Mouse (Mus musculus): Measurements from ENCODE around the gene Sspo.
"Not testable (repeated sequence)": the region's sequence is repeated elsewhere in the genome, so short reads cannot be mapped to it uniquely, and the experiment has no call there.

Gene Sspo

GRCm38 (mm10) chr6:48487747-48488725 lies 40.0 kb downstream of the Sspo start:
- DNase-seq (ENCODE audit: low spot score in 2 of 2) = no peak

- peak in 1 of 2 experiments; percentile 12 for DNase-seq (ENCODE audit: low spot score in 2 of 2)
Observed at GRCm38 (mm10) chr6:48489741-48490140, 41.7 kb downstream of the Sspo start.

GRCm38 (mm10) chr6:48491361-48491760 lies 43.3 kb downstream of the Sspo start:
- DNase-seq (ENCODE audit: low spot score in 2 of 2) = no peak

GRCm38 (mm10) chr6:48493136-48493730 lies 45.2 kb downstream of the Sspo start:
- DNase-seq (ENCODE audit: low spot score in 2 of 2) = no peak

GRCm38 (mm10) chr6:48497521-48497920 lies 49.5 kb downstream of the Sspo start:
- DNase-seq (ENCODE audit: low spot score in 2 of 2) = no peak

DNA sequence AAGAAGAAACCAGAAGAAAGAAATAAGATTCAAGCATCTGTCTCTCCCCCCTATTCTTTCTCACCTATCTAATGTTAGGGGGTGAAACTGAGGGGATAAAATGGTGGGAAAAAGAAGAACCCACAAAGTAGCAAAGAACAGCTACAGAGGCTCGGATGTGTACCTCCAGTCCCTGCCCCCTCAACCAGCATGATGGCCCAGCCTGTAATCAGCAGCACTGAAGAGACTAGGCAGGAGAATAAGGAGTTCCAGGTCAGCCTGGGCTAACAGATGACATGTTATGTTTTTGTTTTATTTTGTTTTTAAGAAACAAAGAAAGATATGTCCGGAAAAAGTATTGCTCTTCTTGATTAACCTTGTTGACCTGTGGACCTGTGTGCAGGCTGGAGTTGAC lies 55.8 kb downstream of the Sspo start:
- no peak for DNase-seq (ENCODE audit: low spot score in 2 of 2)

- peak; percentile 64 to 87 for DNase-seq (ENCODE audit: low spot score in 2 of 2)
Observed at GRCm38 (mm10) chr6:48504241-48504854, 56.3 kb downstream of the Sspo start.

GRCm38 (mm10) chr6:48508087-48508486 lies 60.1 kb downstream of the Sspo start:
- no peak for DNase-seq (ENCODE audit: low spot score in 2 of 2)

DNA sequence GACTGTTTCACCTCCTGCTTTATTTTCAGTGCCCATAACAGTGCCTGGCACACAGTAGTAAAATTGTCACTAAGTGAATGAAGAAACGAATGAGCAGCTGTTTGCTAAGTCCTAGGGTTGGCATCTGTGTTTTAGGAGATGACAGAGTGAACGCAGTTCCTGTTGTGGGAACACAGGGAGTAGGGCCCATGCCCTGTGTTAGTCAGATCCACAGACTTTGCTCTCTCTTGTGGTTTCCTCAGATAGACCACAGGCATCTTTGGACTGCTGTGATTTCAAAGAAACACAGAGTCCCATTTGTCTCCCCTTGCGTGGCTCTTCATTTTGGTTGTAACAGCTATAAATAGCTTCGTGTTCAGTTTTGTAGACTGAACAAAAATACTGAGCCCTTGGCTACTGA lies 62.4 kb downstream of the Sspo start:
- no peak for DNase-seq (ENCODE audit: low spot score in 2 of 2)

- DNase-seq (ENCODE audit: low spot score in 2 of 2) = no peak
Observed at GRCm38 (mm10) chr6:48511861-48512260, 63.8 kb downstream of the Sspo start.

DNA sequence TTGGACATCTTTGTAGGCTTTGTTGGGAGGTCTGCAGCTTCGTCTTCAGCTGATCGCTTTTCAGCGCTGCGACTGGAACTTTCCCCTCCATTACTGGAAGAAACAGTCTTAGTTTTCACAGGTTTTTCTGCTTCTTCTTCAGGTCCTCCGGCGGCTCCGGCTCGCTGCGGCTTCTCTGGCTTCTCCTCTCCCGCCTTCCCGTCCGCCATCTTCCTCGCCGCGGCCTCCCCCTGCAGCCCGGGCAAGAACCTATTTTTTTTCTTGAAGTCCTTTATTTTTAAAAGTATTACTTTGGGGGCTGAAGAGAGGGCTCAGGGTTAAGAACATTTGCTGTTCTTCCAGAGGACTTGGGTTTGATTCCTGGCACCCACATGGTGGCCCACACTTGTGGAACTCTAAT lies 76.9 kb downstream of the Sspo start:
- DNase-seq (ENCODE audit: low spot score in 2 of 2) = not testable (repeated sequence)

DNA sequence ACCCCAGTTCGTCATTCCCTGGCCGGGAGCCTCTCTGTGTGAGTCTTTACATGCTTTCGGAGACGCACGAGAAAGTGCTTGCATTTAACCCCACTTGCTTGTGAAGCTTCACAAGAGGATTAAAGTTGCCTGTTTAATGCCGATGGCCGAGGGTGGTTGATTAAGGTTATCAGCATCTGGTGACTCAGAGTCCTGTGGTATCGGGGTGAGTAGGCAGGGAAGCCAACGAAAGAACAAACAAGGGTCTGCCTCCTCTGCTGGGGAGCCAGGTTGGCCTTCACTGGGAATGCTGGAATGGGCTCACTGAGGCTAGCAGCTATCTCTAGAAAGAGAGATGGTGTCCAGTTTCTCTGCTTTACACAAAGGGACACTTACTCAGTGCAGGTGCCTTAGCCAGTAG lies 79.9 kb downstream of the Sspo start:
- DNase-seq (ENCODE audit: low spot score in 2 of 2) = no peak

GRCm38 (mm10) chr6:48529261-48529660 lies 81.2 kb downstream of the Sspo start:
- DNase-seq (ENCODE audit: low spot score in 2 of 2) = no peak

DNA sequence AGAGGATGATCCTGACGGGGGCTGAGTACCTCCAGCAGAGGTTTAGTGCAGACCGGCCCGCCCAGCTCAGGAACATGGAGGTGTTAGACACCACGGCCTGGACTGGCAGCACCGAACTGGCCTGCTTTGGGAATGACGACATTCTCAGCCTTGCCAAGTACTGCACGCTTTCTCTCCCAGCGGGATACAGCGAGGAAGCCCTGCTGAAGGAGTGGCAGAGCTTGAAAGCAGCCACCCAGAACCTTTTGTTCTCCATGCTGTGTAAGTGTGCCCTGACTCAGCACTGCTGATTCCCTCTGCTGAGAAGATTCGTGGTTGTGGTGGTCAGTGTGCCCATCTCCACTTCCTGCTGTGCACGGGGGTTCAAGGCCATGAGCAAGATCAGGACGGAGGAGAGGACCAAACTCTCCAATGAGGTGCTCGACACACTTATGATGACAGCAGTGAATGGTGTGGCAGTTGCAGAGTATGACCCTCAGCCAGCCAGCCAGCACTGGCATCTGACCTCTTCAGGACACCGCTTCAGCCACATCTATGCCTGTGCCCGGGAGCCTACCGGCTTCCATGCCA lies 81.9 kb downstream of the Sspo start:
- DNase-seq (ENCODE audit: low spot score in 2 of 2) = no peak

DNA sequence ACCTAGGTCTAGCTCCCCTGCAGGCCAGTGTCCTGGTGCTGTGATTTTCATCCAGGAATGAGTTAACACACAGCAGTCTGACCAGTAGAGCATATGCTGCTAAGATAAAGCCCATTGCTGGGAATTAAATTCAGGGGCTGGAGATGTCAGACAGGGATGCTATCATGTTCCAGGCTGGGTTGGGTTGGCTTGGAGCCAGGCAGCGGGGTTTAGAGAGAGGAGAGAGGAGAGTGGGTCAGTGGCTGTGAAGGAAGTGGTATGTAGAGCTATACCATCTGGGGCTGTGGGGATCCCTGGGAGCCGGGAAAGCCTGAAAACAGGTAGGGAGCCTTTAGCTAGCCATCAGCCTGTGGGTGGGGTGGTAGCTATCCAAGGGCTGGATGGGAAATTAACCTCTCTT lies 82.8 kb downstream of the Sspo start:
- no peak for DNase-seq (ENCODE audit: low spot score in 2 of 2)

- DNase-seq (ENCODE audit: low spot score in 2 of 2) = no peak
Observed at GRCm38 (mm10) chr6:48533475-48533874, 85.4 kb downstream of the Sspo start.

DNA sequence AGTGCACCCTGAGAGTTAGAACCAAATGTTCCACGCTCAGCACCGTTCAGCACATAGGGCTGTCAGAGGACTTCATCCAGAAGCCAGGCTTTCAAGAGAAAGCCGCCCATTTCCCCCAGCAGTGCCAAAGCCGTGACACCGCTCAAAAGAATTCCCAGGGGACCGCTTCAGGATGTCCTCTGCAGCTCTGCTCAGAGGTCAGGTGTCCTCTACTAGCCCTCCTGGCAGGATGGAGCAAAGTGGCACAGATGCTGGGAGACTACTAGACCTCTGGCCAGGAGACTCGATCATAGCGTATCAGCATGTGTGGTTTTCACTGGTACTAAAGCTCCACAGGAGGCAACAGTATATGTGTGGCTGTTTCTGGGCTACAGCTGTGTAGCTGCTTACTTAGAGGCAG lies 86.9 kb downstream of the Sspo start:
- DNase-seq (ENCODE audit: low spot score in 2 of 2) = no peak

GRCm38 (mm10) chr6:48536091-48536490 lies 88.1 kb downstream of the Sspo start:
- DNase-seq (ENCODE audit: low spot score in 2 of 2) = no peak

DNA sequence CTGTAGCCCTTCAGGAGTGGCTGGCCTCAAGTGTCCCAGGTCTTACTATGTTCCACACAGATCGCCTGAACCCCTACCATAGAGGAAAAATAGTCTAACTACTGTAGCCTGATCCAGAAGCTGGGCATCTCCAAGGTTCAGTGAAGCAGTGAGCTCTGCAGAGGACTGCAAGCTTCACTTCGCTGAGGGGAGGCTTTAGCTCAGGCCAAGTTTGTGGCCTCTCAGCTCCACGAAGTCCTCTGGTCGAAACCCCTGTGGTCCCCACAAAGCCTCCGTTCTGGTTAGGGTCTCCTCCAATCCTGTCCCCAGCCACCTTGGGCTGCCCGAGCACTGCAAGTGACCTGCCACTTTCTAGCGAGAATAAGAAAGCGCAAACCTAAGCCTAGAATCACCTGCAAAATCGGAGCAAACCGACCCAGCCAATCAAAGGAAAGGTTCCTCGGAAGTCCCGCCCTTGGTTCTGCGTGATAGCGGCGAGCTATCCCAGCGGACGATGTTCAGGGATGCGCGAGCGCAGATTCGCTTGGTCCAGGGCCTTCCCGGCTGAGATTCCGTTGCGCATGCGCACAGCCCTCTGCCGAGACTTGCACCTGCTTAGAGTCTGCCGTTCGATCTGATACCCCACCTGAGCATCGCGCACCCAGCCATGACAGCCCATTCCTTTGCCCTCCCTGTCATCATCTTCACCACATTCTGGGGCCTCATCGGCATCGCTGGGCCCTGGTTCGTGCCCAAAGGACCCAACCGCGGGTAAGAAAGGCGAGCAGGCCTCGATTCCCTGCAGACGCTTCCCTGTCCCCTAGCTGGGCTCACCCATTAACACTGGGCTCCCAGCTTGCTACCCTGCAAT lies 89.3 kb downstream of the Sspo start, which contains the start of gene Atp6v0e2:
TSS of gene Atp6v0e2 (plus strand) at position 511 of the 850 bp plus-strand sequence.
- DNase-seq (ENCODE audit: low spot score in 2 of 2) = peak; percentile 80 to 90

DNA sequence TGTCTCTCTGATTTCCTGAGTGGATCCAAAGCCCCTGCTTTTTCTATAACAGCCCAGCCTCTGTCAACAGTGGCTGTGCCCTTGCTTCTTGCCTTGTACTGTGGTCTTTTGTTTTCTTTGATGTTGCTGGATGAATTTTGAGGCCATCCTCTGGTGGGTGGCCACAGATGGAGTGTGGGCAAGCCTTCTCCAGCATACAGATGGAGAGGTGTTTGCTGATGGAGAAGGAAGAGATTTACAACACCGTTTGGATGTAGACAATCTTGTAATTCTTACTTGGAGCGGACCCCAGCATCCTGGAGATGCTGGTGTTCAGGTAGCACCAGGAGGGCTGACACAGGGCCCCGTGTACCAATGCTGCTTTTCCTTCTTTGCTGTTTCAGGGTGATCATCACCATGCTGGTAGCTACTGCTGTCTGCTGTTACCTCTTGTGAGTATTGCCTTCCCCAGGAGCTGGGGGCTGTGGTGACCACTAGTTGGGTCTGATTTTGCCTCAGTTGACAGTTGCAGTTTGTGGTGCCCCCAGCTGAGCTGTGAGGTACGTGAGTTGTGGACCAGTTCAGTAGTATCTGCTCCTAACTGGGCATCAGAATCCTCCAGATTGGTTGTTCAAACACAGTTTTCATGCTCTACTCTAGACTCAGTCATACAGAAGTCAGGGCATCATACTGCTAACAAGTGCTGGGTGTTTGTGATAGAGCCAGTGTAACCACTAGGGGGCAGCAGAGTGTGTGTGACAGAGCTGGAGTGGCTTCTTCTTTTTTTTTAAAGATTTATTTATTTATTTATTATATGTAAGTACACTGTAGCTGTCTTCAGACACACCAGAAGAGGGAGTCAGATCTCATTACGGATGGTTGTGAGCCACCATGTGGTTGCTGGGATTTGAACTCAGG lies 91.1 kb downstream of the Sspo start:
- peak in 1 of 2 experiments; percentile 87 for DNase-seq (ENCODE audit: low spot score in 2 of 2)
